Mouse (Mus musculus): Measurements from ENCODE around the gene Asap2.

Asap2 gene

DNA sequence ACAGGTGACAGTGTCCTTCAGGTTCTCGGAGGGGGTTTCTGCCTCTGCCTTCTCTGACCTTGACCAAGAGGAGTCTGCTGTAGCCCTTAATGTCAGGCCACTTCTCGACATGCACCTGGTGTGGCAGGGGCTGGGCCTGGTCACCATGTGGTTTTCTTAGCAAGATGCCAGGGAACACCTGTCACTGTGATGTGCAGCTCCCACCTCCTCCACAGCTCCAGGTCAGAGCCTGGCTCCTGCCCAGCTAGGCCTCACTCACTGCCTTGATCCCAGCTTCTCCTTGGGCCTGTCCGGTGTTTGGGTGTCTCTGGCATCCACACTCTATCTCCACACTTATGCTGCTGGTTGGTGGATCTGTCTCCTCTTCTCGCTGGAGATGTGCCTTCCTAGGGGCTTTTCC, 142.8 kb downstream of the Asap2 start:
- DNase-seq = peak; percentile 50

DNA sequence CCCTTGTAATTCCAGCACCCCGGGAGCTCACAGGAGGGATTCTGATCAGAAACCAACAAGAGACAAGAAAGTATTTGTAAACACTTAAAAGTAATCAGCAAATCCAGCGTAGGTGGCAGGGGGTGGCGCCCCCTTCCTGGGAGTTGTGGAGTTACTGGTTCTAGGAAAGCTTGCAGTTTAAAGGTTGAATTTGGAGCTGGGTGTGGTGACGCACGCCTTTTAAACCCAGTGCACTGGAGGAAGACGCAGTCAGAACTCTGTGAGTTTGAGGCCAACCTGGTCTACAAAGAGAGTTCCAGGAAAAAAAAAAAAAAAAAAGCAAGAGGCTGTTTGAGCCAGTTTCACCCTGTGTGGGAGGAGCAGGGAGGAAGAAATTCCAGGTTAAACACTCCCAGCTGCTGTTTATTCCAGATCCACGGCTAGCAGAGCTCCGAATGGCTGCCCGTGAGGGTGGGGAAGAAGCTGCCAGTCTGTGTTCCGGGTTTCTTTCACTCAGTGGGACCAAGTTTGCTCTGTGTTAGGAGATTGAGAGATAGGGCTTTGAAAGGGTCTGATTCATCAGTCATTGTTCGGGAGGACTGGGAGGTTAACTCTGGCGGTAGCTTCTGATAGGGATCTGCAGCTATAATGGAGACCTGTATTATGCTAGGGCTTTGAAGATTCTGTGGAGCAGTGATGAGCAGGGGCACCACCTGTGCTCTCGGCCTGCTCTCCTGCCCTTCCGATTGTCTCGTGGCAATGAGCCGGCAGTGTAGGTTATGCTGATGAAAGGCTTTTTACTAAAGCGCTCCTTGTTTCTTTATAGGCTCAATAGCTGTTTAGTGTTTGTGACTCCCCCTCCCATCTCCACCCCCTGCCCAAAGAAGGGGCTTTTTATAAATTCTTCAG, 144.0 kb downstream of the Asap2 start:
- DNase-seq = peak; percentile 43

- no peak for DNase-seq
Observed at GRCm38 (mm10) chr12:21135651-21136461, 145.6 kb downstream of the Asap2 start.

GRCm38 (mm10) chr12:21136462-21136751, 146.1 kb downstream of the Asap2 start:
- DNase-seq = no peak

DNA sequence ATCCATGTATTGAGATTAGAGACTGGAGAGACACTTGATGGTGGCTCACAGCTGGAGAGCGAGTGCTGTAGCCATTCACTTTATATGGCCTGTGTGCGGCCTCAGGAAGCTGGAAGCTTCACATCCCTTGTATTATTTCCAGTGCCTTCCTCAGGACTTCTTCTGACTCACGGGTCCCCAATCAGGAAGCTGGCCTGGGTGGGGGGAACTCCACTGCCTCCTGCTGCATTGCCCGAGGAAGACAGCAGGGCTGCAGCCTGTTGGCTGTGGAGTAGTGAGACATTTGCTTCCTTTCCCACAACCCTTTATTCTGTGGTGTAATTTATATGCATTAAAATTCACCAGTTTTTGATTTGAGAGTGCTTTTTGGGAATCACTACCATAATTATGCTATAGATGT, 149.3 kb downstream of the Asap2 start:
- no peak for DNase-seq

DNA sequence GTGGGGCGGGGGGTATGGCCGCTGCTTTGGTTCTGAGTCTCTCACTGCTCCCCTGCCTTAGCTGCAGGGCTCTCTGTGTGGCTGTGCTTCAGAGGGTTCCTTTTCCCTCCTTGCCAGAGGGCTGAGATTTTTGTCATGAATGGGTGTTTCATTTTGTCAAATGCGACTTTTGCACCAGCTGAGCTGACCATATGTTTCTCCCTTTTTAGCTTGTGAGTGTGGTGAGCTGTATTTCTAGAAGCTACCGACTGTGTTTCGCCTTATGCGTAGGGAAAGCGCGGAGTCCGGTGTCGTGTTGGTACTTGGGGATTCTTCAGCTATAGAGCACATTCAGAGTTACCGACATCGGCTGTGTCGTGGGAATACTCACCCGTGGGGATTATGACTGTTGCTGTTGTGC, 149.9 kb downstream of the Asap2 start:
- peak; percentile 42 for DNase-seq

DNA sequence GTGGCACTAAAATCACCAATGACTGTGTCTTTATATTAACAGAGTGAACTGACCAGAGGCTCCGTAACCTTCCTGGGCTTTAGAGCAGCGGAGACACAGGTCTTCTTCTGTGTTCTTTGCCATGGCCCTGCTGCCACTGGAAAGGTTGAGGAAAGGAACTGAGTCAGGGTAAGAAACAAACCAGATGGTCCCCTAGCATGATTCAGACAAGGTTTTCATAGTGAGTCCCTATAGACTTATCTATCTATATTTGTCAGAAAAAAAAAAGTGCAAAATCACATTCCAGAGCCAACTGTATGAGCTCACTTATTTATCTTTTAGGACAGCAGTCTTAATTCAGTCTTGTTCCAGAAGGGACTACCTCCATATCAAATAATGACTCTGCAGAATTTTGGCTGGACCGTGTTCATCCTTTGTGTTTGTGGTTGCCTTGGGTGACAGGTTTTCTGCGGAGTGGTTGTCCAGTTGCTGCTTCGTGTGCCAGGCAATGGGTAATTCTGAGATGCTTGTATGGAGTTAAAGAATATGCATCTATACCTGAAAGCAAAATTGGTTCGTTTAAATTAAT, 150.6 kb downstream of the Asap2 start:
- DNase-seq = no peak

DNA sequence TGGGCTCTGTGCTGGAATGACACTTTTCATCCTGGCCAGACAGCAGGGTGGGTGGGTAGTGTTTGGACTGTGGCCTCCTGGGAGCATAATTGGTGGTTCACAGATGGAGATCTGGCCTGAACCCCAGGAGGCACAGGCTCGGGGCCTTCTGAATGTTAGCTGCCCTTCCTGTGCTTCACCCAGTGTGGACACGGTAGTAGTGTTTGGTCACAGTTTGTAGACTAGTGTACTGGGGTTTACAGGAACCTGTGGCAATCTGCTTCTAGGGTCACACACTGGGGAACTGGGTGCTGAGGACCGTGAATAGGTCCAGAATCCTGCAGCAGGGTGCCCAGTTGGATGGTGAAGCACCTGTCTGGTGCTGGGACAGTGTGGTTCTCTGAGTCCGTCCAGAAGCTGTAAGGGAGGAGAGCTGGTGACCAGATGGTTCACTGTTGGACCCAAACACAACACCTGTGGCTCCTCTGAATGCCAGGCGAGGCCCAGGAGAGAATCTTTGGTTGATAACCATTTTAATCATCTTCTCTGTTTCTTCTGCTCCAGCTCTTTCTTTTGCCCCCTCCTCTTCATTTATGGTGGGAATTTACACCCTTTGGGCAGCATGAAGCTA, 151.5 kb downstream of the Asap2 start:
- DNase-seq = peak; percentile 74

GRCm38 (mm10) chr12:21142489-21143254, 152.4 kb downstream of the Asap2 start:
- DNase-seq = no peak

DNA sequence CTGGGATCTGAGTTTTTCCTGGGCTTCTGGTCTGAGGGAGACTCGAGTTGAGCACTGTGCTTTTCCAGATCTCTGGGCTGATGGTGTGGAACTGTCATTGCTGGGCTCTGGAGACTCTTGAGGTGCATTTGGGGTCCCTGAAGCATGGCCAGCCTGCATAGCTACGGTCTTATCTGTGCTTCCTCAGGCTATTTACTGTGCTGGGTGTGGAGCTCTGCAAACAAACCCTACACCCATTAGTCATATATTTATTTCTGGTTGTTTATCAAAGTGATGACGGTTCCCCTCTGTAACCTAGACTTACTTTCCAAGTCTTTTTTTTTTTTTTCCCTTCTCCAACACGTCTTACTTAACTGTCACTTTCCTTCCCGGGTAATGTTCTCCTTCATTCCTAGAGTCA, 154.3 kb downstream of the Asap2 start:
- DNase-seq = no peak

- no peak for DNase-seq
Observed at GRCm38 (mm10) chr12:21145050-21145449, 154.8 kb downstream of the Asap2 start.

DNA sequence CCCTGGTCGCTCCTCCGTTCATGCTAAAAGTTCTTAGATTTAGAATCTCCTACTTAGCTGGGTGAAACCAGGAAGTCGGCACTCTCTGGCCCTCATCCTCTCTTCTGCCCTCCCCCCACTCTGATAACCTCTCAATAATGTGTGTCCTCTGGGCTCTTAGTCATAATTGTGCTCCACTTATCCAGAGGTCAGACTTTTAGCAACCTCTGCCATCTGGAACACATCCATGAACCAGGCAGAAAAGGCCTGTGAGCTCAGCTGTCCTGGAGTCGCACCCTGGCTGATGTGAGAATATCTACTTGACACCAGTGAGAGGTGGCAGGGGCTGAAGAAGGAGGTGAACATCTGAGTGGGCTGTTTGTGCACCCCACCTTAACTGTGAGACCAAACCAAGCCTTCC, 156.6 kb downstream of the Asap2 start:
- DNase-seq = no peak

DNA sequence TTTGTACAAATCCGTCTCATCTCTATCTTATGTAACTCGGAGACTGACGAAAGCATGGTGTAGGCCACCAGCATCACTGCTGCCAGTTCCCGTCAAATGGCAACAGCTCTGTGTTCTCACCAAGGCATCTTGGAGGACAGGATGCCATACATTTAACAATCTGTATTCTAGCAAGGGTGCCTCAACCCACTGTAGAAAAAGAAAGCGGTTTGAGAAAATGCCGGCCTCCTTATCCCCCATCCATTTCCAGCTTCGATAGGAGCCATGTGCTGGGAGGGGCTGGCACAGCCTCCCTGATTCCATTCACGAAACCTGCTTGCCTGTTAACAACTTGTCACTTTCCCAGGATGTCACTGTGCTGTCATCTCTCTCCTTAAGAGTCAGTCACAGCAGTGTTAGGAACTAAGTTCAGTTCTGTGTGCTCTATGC, 163.0 kb downstream of the Asap2 start:
- no peak for DNase-seq

DNA sequence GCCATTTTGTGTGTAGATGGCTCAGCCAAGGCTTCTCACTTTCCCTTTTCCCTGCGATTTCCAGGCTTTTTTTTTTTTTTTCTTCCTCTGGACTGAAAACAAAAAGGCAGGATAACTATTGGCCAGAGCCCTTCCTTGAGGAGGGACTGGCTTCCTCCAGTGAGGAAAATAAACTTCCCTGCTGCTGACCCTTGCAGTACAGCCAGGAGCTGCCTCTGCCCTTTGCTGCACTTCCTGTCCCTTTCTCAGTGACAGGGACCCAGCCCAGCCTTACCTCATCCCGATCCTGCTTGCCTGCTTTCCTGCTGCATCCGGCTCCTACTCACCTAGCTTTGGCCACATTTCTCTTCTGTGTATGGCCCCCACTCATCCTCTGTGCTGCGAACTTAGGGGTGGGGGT, 164.8 kb downstream of the Asap2 start:
- DNase-seq = no peak

GRCm38 (mm10) chr12:21159304-21159703, 169.0 kb downstream of the Asap2 start:
- DNase-seq = no peak

DNA sequence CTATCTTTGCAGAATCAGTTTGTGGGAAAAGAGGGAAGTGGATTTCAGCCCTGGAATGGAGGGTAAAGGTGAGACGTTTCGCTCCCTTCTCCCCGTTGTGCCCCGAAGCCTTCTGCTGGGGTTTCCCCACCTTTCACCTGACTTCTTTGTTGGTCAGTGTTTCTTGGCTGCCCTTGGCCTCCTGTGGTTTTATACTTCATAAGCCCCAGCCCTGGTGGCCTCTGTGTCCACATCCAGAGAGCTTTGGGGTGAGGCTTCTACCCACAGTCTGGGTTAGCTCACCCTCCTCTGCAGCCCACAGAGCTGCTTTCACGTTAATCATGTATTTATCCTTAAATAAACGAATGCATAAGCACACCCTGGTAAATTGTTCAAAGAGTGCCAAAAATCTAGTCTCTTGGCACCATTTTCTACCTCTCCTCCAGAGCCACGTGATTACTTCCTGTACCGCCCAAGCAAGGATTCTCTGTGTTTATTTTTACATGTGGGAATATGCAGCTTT, 170.1 kb downstream of the Asap2 start:
- DNase-seq = peak; percentile 52

GRCm38 (mm10) chr12:21161841-21162240, 171.6 kb downstream of the Asap2 start:
- no peak for DNase-seq

GRCm38 (mm10) chr12:21163706-21164105, 173.4 kb downstream of the Asap2 start:
- DNase-seq = no peak

DNA sequence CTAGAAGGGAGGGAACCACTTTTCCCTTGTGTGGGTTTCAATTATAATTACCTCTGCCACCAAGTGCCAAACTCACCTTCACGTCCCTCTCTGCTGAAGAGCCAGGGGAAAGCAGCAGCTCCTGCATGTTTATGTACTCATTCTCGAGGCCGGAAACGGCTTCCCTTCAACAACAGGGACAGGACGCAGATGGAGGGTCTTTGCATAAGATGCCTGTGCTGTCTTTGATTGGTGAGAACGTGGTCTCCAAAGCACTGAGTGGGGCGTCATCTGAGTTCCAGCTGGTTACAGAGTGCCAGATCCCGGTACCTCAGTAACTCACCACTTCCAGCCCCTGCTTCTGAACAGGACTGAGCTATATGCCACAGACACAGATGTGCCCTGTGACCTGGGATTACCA, 174.0 kb downstream of the Asap2 start:
- no peak for DNase-seq

- no peak for DNase-seq
Observed at GRCm38 (mm10) chr12:21165157-21165556, 174.9 kb downstream of the Asap2 start.

- DNase-seq = no peak
Observed at GRCm38 (mm10) chr12:21165891-21166342, 175.7 kb downstream of the Asap2 start.

GRCm38 (mm10) chr12:21166884-21167575, 176.8 kb downstream of the Asap2 start:
- no peak for DNase-seq

Measured in cerebellum, adult 11 months (tissue).